Mouse (Mus musculus): ENCODE results near the gene Dynlt1a.
A peak's percentile ranks its signal among the peaks of the same experiment; 100 is the strongest.
"Not testable (repeated sequence)": the region's sequence is repeated elsewhere in the genome, so short reads cannot be mapped to it uniquely, and the experiment has no call there.

Gene Dynlt1a

GRCm38 (mm10) chr17:6286169-6286568 lies 31.1 kb downstream of the Dynlt1a start:
- not testable (repeated sequence) for DNase-seq (ENCODE audit: low spot score)

GRCm38 (mm10) chr17:6283137-6283536 lies 34.2 kb downstream of the Dynlt1a start:
- DNase-seq (ENCODE audit: low spot score) = not testable (repeated sequence)

- not testable (repeated sequence) for DNase-seq (ENCODE audit: low spot score)
Observed at GRCm38 (mm10) chr17:6280513-6280912, 36.8 kb downstream of the Dynlt1a start.

GRCm38 (mm10) chr17:6279772-6280171 lies 37.5 kb downstream of the Dynlt1a start:
- not testable (repeated sequence) for DNase-seq (ENCODE audit: low spot score)

GRCm38 (mm10) chr17:6279205-6279604 lies 38.1 kb downstream of the Dynlt1a start:
- not testable (repeated sequence) for DNase-seq (ENCODE audit: low spot score)

- not testable (repeated sequence) for DNase-seq (ENCODE audit: low spot score)
Observed at GRCm38 (mm10) chr17:6274693-6275092, 42.6 kb downstream of the Dynlt1a start.

- not testable (repeated sequence) for DNase-seq (ENCODE audit: low spot score)
Observed at GRCm38 (mm10) chr17:6271970-6272369, 45.3 kb downstream of the Dynlt1a start.

GRCm38 (mm10) chr17:6270840-6271239 lies 46.5 kb downstream of the Dynlt1a start:
- not testable (repeated sequence) for DNase-seq (ENCODE audit: low spot score)

GRCm38 (mm10) chr17:6269876-6270831 lies 47.1 kb downstream of the Dynlt1a start:
- not testable (repeated sequence) for DNase-seq (ENCODE audit: low spot score)

- peak; percentile 74 for DNase-seq (ENCODE audit: low spot score)
Observed at GRCm38 (mm10) chr17:6257070-6257456, 60.2 kb downstream of the Dynlt1a start.

GRCm38 (mm10) chr17:6256400-6257069 lies 60.8 kb downstream of the Dynlt1a start, which contains the start of gene Tmem181a:
Tmem181a (plus strand) TSS chr17:6256860.
- DNase-seq (ENCODE audit: low spot score) = not testable (repeated sequence)

Measured in layer of hippocampus, adult 11-12 months (tissue).